Mouse (Mus musculus): ENCODE measurements around the gene Abhd16b. TPM values are rescaled to one million over a fixed set of nuclear protein-coding genes. Genes with fewer than 3 reads are reported as not detected.

Gene Abhd16b
- polyA plus RNA-seq, 1 experiment from 2014 or later = 0.12 TPM

DNA sequence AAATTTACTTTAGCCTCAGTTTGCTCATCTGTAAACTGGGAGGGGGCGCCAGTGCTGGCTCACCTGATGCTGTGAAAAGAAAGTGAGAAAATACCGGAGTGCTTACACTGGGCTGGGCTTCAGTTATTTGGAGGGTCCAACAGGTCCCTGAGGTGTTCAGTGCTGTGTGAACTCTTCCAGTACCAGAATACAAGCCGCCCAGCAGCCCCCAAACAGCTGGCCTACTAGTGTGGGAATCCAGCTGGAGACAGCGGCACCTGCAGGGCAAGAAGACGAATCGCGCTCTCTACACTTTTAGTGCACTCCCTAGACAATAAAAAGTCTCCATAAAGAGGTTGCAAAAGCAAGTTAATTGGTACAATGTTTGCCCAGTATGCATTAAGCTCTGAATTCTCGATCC, 3.3 kb downstream of the Abhd16b start:
- no peaks in the 10 kb centered on the region for H3K9me3 ChIP-seq (replicated peaks; ENCODE audit: control insufficient read depth, low read length)
- ATAC-seq (ENCODE audit: insufficient read depth, low FRiP score) = peak; percentile 41
- 13% methylated on average over 8 of the region's 8 CpGs for WGBS

GRCm38 (mm10) chr2:181496831-181497547, 4.0 kb downstream of the Abhd16b start, which contains the start of gene Tpd52l2:
Gene Tpd52l2, plus strand, starts transcription at chr2:181497142.
- Histone ChIP-seq H3K4me3 (replicated peaks; ENCODE audit: low read length) (peak within 1 kb of the TSS; percentile 84), H3K36me3 (ENCODE audit: control insufficient read depth, insufficient read depth, low read length) (0 out of 2 replicates have a peak, but pooled peaks cover 7% of the 10 kb centered on the region), H3K4me1 (ENCODE audit: control insufficient read depth, insufficient read depth, low read length) (peaks cover 8% of the 10 kb centered on the region), H3K9me3 (replicated peaks; ENCODE audit: control insufficient read depth, low read length) (no peaks in the 10 kb centered on the region), H3K27ac (ENCODE audit: low read length) (peak within 1 kb of the TSS; percentile 95), H3K27me3 (ENCODE audit: control insufficient read depth, insufficient read depth, low read length) (no peaks in the 10 kb centered on the region), H3K9ac (ENCODE audit: low read length) (peak within 1 kb of the TSS; percentile 85), H3K4me2 (ENCODE audit: low read depth, low read length) (peak within 1 kb of the TSS; percentile 84)
- ATAC-seq (ENCODE audit: insufficient read depth, low FRiP score) = peak; percentile 98
- under 1% methylated on average over 46 of the region's 46 CpGs for WGBS

More for the DNA sequence above, 3.3 kb downstream of the Abhd16b start:
- Histone ChIP-seq H3K36me3 (ENCODE audit: control insufficient read depth, insufficient read depth, low read length) (0 out of 2 replicates have a peak, but pooled peaks cover under 1% of the 10 kb centered on the region), H3K27ac (ENCODE audit: low read length) (peak overlapping the region; percentile 95), H3K9ac (ENCODE audit: low read length) (peak overlapping the region; percentile 70), H3K4me3 (replicated peaks; ENCODE audit: low read length) (peak overlapping the region; percentile 84), H3K27me3 (ENCODE audit: control insufficient read depth, insufficient read depth, low read length) (no peaks in the 10 kb centered on the region), H3K4me2 (ENCODE audit: low read depth, low read length) (peak overlapping the region; percentile 83), H3K4me1 (ENCODE audit: control insufficient read depth, insufficient read depth, low read length) (peaks cover 8% of the 10 kb centered on the region)

- 0% methylated on average over 12 of the region's 12 CpGs for WGBS
- peak overlapping the region; percentile 95 for H3K27ac ChIP-seq (ENCODE audit: low read length)
- H3K27me3 ChIP-seq (ENCODE audit: control insufficient read depth, insufficient read depth, low read length) = no peaks in the 10 kb centered on the region
These were observed 4.5 kb downstream of the Abhd16b start for GRCm38 (mm10) chr2:181497548-181497875.

GRCm38 (mm10) chr2:181498644-181499043, 5.6 kb downstream of the Abhd16b start:
- no peak overlapping the region for H3K4me3 ChIP-seq (replicated peaks; ENCODE audit: low read length)

More at GRCm38 (mm10) chr2:181497548-181497875, 4.5 kb downstream of the Abhd16b start:
- peak; percentile 75; the same call in 1 of the 2 replicates for ATAC-seq (ENCODE audit: insufficient read depth, low FRiP score)
- peaks cover 12% of the 10 kb centered on the region; the same call in 1 of the 2 replicates for H3K36me3 ChIP-seq (ENCODE audit: control insufficient read depth, insufficient read depth, low read length)
- H3K9ac ChIP-seq (ENCODE audit: low read length) = peak overlapping the region; percentile 85
- peak overlapping the region; percentile 84 for H3K4me3 ChIP-seq (replicated peaks; ENCODE audit: low read length)
- no peaks in the 10 kb centered on the region for H3K9me3 ChIP-seq (replicated peaks; ENCODE audit: control insufficient read depth, low read length)
- peak overlapping the region; percentile 84 for H3K4me2 ChIP-seq (ENCODE audit: low read depth, low read length)
- H3K4me1 ChIP-seq (ENCODE audit: control insufficient read depth, insufficient read depth, low read length) = peaks cover 8% of the 10 kb centered on the region

DNA sequence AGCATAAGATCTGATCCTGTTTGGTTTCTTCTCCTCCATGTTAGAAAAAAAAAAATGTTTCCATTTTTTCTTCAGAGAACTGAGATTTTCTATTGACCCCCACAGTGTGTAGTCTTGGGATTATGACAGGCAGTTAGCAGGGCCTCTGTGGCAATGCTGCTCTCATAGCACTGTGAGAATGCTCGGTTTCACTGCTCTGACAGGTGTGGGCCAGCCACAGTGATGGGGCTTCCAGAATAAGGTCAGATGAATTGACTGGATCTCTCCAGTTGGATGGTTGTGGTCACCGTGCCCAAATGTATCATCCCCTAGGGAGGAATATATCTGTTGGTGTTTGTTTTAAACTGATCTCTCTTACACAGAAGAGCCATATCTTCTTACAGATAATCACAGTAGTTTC, 16.2 kb downstream of the Abhd16b start:
- no peak overlapping the region for H3K9ac ChIP-seq (ENCODE audit: low read length)
- no peaks in the 10 kb centered on the region for H3K4me1 ChIP-seq (ENCODE audit: control insufficient read depth, insufficient read depth, low read length)
- 89% methylated on average over 2 of the region's 2 CpGs for WGBS
- H3K36me3 ChIP-seq (ENCODE audit: control insufficient read depth, insufficient read depth, low read length) = peaks cover 33% of the 10 kb centered on the region
- ATAC-seq (ENCODE audit: insufficient read depth, low FRiP score) = no peak
- H3K27ac ChIP-seq (ENCODE audit: low read length) = no peak overlapping the region
- H3K4me2 ChIP-seq (ENCODE audit: low read depth, low read length) = no peak overlapping the region
- H3K27me3 ChIP-seq (ENCODE audit: control insufficient read depth, insufficient read depth, low read length) = no peaks in the 10 kb centered on the region
- H3K4me3 ChIP-seq (replicated peaks; ENCODE audit: low read length) = no peak overlapping the region
- H3K9me3 ChIP-seq (replicated peaks; ENCODE audit: control insufficient read depth, low read length) = no peaks in the 10 kb centered on the region

More at GRCm38 (mm10) chr2:181498644-181499043, 5.6 kb downstream of the Abhd16b start:
- H3K36me3 ChIP-seq (ENCODE audit: control insufficient read depth, insufficient read depth, low read length) = peaks cover 13% of the 10 kb centered on the region; the same call in 1 of the 2 replicates
- H3K4me1 ChIP-seq (ENCODE audit: control insufficient read depth, insufficient read depth, low read length) = peaks cover 8% of the 10 kb centered on the region
- H3K27me3 ChIP-seq (ENCODE audit: control insufficient read depth, insufficient read depth, low read length) = no peaks in the 10 kb centered on the region
- no peak overlapping the region for H3K4me2 ChIP-seq (ENCODE audit: low read depth, low read length)
- H3K9ac ChIP-seq (ENCODE audit: low read length) = no peak overlapping the region
- ATAC-seq (ENCODE audit: insufficient read depth, low FRiP score) = no peak
- H3K27ac ChIP-seq (ENCODE audit: low read length) = no peak overlapping the region
- 63% methylated on average over 4 of the region's 4 CpGs for WGBS
- no peaks in the 10 kb centered on the region for H3K9me3 ChIP-seq (replicated peaks; ENCODE audit: control insufficient read depth, low read length)

DNA sequence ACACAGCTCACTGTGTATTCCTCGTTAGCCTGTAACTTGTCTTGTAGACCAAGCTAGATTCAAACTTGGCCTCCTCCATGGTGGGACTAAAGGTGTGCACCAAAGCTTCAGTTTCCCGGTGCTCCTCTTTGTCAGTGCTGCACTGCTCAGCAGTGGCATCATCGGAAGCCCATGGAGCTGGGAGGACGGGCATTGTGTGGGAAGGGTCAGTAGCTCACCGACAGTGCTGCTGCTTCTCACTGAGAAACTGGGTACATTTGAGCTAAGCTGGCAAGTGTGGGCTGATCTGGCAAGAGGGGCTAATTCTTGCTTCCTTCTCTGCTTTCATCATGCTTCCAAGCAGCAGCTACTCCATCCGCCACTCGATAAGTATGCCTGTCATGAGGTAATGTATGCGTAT, 18.2 kb downstream of the Abhd16b start:
- Histone ChIP-seq H3K4me1 (ENCODE audit: control insufficient read depth, insufficient read depth, low read length) (no peaks in the 10 kb centered on the region), H3K9me3 (replicated peaks; ENCODE audit: control insufficient read depth, low read length) (no peaks in the 10 kb centered on the region), H3K36me3 (ENCODE audit: control insufficient read depth, insufficient read depth, low read length) (peaks cover 27% of the 10 kb centered on the region), H3K27ac (ENCODE audit: low read length) (no peak overlapping the region), H3K27me3 (ENCODE audit: control insufficient read depth, insufficient read depth, low read length) (no peaks in the 10 kb centered on the region), H3K4me3 (replicated peaks; ENCODE audit: low read length) (no peak overlapping the region), H3K9ac (ENCODE audit: low read length) (no peak overlapping the region), H3K4me2 (ENCODE audit: low read depth, low read length) (no peak overlapping the region)
- no peak for ATAC-seq (ENCODE audit: insufficient read depth, low FRiP score)
- WGBS = 95% methylated on average over 8 of the region's 8 CpGs

DNA sequence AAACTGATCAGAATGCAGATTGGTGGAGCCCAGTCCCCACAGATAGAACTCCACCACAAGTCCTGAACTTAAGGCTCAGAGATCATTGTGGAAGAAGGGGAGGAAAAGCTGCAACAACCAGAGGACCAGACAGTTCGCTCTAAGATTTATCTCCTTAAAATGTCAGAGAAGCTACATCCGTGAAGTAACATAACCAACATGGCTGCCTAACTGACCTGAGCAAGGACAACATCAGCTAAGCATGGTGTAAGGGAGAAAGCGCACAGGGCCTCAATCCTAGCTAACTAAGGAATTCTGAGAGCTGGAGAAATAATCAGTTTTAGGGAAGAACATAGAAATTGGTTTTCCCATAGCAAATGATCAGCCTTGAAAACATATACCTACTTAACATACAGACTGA, 26.2 kb downstream of the Abhd16b start:
- H3K4me1 ChIP-seq (ENCODE audit: control insufficient read depth, insufficient read depth, low read length) = peaks cover 23% of the 10 kb centered on the region
- ATAC-seq (ENCODE audit: insufficient read depth, low FRiP score) = no peak
- peak overlapping the region; percentile 98 for H3K27ac ChIP-seq (ENCODE audit: low read length)
- H3K27me3 ChIP-seq (ENCODE audit: control insufficient read depth, insufficient read depth, low read length) = no peaks in the 10 kb centered on the region
- H3K9me3 ChIP-seq (replicated peaks; ENCODE audit: control insufficient read depth, low read length) = no peaks in the 10 kb centered on the region
- peak overlapping the region; percentile 69 for H3K4me2 ChIP-seq (ENCODE audit: low read depth, low read length)
- peak overlapping the region; percentile 96; the same call in 1 of the 2 replicates for H3K9ac ChIP-seq (ENCODE audit: low read length)
- H3K36me3 ChIP-seq (ENCODE audit: control insufficient read depth, insufficient read depth, low read length) = peaks cover 2% of the 10 kb centered on the region
- 67% methylated on average over 3 of the region's 3 CpGs for WGBS
- H3K4me3 ChIP-seq (replicated peaks; ENCODE audit: low read length) = peak overlapping the region; percentile 97

- H3K4me2 ChIP-seq (ENCODE audit: low read depth, low read length) = peak within 1 kb of the TSS; percentile 70
- H3K36me3 ChIP-seq (ENCODE audit: control insufficient read depth, insufficient read depth, low read length) = no peaks in the 10 kb centered on the region; the same call in none of the 2 replicates
- peak within 1 kb of the TSS; percentile 97 for H3K4me3 ChIP-seq (replicated peaks; ENCODE audit: low read length)
- no peaks in the 10 kb centered on the region for H3K27me3 ChIP-seq (ENCODE audit: control insufficient read depth, insufficient read depth, low read length)
- peak; percentile 97 for ATAC-seq (ENCODE audit: insufficient read depth, low FRiP score)
- no peaks in the 10 kb centered on the region for H3K9me3 ChIP-seq (replicated peaks; ENCODE audit: control insufficient read depth, low read length)
- H3K4me1 ChIP-seq (ENCODE audit: control insufficient read depth, insufficient read depth, low read length) = peaks cover 27% of the 10 kb centered on the region
- WGBS = under 1% methylated on average over 74 of the region's 74 CpGs
- peak within 1 kb of the TSS; percentile 98 for H3K27ac ChIP-seq (ENCODE audit: low read length)
- peak within 1 kb of the TSS; percentile 96 for H3K9ac ChIP-seq (ENCODE audit: low read length)
These were observed 27.3 kb downstream of the Abhd16b start, which contains the start of gene Dnajc5 for GRCm38 (mm10) chr2:181520118-181520935. Gene Dnajc5, plus strand, starts transcription at chr2:181520485.

DNA sequence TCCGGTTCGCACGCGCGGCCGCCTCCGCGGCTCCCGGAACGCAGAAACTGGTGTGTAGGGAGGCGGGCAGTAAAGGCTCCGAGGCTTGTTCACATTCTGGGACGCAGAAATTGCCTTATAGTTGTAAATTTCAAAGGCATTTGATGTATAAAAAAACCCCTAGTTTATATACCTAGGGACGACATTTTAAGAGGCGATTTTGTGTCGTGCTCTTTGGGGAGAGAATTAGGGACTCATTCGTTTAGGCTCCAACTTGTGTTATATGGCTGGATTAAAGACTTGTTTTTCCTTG, 27.9 kb downstream of the Abhd16b start:
- H3K4me3 ChIP-seq (replicated peaks; ENCODE audit: low read length) = peak overlapping the region; percentile 97
- under 1% methylated on average over 17 of the region's 17 CpGs for WGBS
- no peaks in the 10 kb centered on the region for H3K9me3 ChIP-seq (replicated peaks; ENCODE audit: control insufficient read depth, low read length)
- H3K27me3 ChIP-seq (ENCODE audit: control insufficient read depth, insufficient read depth, low read length) = no peaks in the 10 kb centered on the region
- H3K4me1 ChIP-seq (ENCODE audit: control insufficient read depth, insufficient read depth, low read length) = peaks cover 27% of the 10 kb centered on the region
- H3K36me3 ChIP-seq (ENCODE audit: control insufficient read depth, insufficient read depth, low read length) = no peaks in the 10 kb centered on the region; the same call in none of the 2 replicates
- H3K4me2 ChIP-seq (ENCODE audit: low read depth, low read length) = peak overlapping the region; percentile 70
- ATAC-seq (ENCODE audit: insufficient read depth, low FRiP score) = no peak
- peak overlapping the region; percentile 96 for H3K9ac ChIP-seq (ENCODE audit: low read length)
- H3K27ac ChIP-seq (ENCODE audit: low read length) = peak overlapping the region; percentile 98

Measured in stomach, embryonic 16.5 days (tissue).